Mouse (Mus musculus) bone marrow, adult 2 months (tissue): ENCODE measurements around the gene Vma21. TPM values are rescaled to one million over a fixed set of nuclear protein-coding genes. Genes with fewer than 3 reads are reported as not detected.

ENCODE experiments used
- H3K27ac ChIP-seq: fragments of 200-500 bp; 2 replicates; pipeline ENCODE4 v1.5.1; 2012; ENCODE audit warnings: low read depth, mild to moderate bottlenecking, control low read depth, inconsistent platforms, low read length; ENCODE audit not compliant: control insufficient read depth, poor library complexity, insufficient read depth
- H3K4me1 ChIP-seq: fragments of 200-500 bp; 2 replicates; pipeline ENCODE4 v1.6.1; 2011; ENCODE audit warnings: low read length; ENCODE audit not compliant: control insufficient read depth, insufficient read depth
- H3K4me3 ChIP-seq: fragments of 200-500 bp; replicated peaks from 2 replicates; pipeline ENCODE3; 2011; ENCODE audit warnings: mild to moderate bottlenecking, low read depth, low read length, control low read depth; ENCODE audit not compliant: control insufficient read depth
- CTCF ChIP-seq: fragments of 200-500 bp; IDR thresholded peaks from 2 replicates; pipeline ENCODE4 v1.5.1; 2011; ENCODE audit warnings: low read length, control low read depth; ENCODE audit not compliant: control insufficient read depth, insufficient read depth
- POLR2A ChIP-seq: fragments of 200-500 bp; IDR thresholded peaks from 2 replicates; pipeline ENCODE4 v1.6.1; 2011; ENCODE audit warnings: low read depth, mild to moderate bottlenecking, control low read depth, low read length, borderline replicate concordance; ENCODE audit not compliant: control insufficient read depth
- WGBS: fragments of 180-500 bp; shearing (Covaris S2); methylation state at CpG from one replicate; pipeline ENCODE4 v1.1.7; 2018; 5-methylcytosine and 5-hydroxymethylcytosine counted together
- polyA plus RNA-seq: library from polyadenylated mRNA; stranded (reverse); fragments of >200 nt; gene quantifications from 2 replicates; pipeline ENCODE4 v1.2.4, GENCODE M21; 2011; ENCODE audit warnings: low replicate concordance; ENCODE audit not compliant: missing spikeins, insufficient read depth, insufficient read length

Vma21 gene
- 4.7 and 11.4 TPM in 2 replicates for polyA plus RNA-seq

GRCm38 (mm10) chrX:71815631-71816345 lies at the start of gene Vma21:
Gene Vma21 (plus strand): TSS chrX:71815924.
- peak within 1 kb of the TSS; percentile 63 for H3K27ac ChIP-seq
- no peak for TF ChIP-seq POLR2A
- no peak for TF ChIP-seq CTCF
- H3K4me3 ChIP-seq, result peak within 1 kb of the TSS; percentile 97
- H3K4me1 ChIP-seq, result no peaks in the 10 kb centered on the region; the same call in 1 of the 2 replicates
- WGBS, result 42% methylated on average over 12 of the region's 12 CpGs

GRCm38 (mm10) chrX:71767909-71768308 lies 47.8 kb upstream of the Vma21 start:
- no peaks in the 10 kb centered on the region for H3K4me1 ChIP-seq
- TF ChIP-seq POLR2A (no peak), CTCF (no peak)
- H3K27ac ChIP-seq, result no peak overlapping the region
- H3K4me3 ChIP-seq, result no peak overlapping the region
- WGBS, result 81% methylated on average over 1 of the region's 1 CpGs

- 9% methylated on average over 4 of the region's 4 CpGs for WGBS
- H3K4me3 ChIP-seq, result no peak overlapping the region
- no peak for TF ChIP-seq CTCF
- no peak for TF ChIP-seq POLR2A
- no peak overlapping the region for H3K27ac ChIP-seq
- no peaks in the 10 kb centered on the region for H3K4me1 ChIP-seq
Observed at GRCm38 (mm10) chrX:71791106-71791505, 24.6 kb upstream of the Vma21 start.

GRCm38 (mm10) chrX:71797766-71798165 lies 18.0 kb upstream of the Vma21 start:
- WGBS, result 72% methylated on average over 7 of the region's 7 CpGs
- TF ChIP-seq CTCF (no peak), POLR2A (no peak)
- Histone ChIP-seq H3K4me1 (no peaks in the 10 kb centered on the region), H3K27ac (no peak overlapping the region), H3K4me3 (no peak overlapping the region)

- WGBS, result 61% methylated on average over 5 of the region's 5 CpGs
- no peaks in the 10 kb centered on the region for H3K4me1 ChIP-seq
- no peak overlapping the region for H3K4me3 ChIP-seq
- H3K27ac ChIP-seq, result no peak overlapping the region
- TF ChIP-seq POLR2A (no peak), CTCF (no peak)
Observed at GRCm38 (mm10) chrX:71798883-71799282, 16.8 kb upstream of the Vma21 start.

- H3K27ac ChIP-seq, result no peak overlapping the region
- TF ChIP-seq POLR2A, result no peak
- no peak for TF ChIP-seq CTCF
- H3K4me1 ChIP-seq, result no peaks in the 10 kb centered on the region
- H3K4me3 ChIP-seq, result no peak overlapping the region
- 49% methylated on average over 5 of the region's 5 CpGs for WGBS
Observed at GRCm38 (mm10) chrX:71811966-71812835, 3.5 kb upstream of the Vma21 start.

GRCm38 (mm10) chrX:71816401-71816857 lies 705 bp downstream of the Vma21 start:
- Histone ChIP-seq H3K4me3 (peak overlapping the region; percentile 97), H3K27ac (peak overlapping the region; percentile 63), H3K4me1 (no peaks in the 10 kb centered on the region; the same call in 1 of the 2 replicates)
- 15% methylated on average over 52 of the region's 52 CpGs for WGBS
- TF ChIP-seq CTCF, result no peak
- peak; percentile 64; the same call in 1 of the 2 replicates for TF ChIP-seq POLR2A

- 9% methylated on average over 9 of the region's 14 CpGs for WGBS
- TF ChIP-seq CTCF, result no peak
- TF ChIP-seq POLR2A, result no peak
- H3K4me3 ChIP-seq, result peak overlapping the region; percentile 97
- peak overlapping the region; percentile 13 for H3K27ac ChIP-seq
- H3K4me1 ChIP-seq, result no peaks in the 10 kb centered on the region; the same call in 1 of the 2 replicates
Observed at GRCm38 (mm10) chrX:71816931-71817361, 1.2 kb downstream of the Vma21 start.
